ENCODE assay signal across 8 mouse cellular contexts in the genomic region with DNA sequence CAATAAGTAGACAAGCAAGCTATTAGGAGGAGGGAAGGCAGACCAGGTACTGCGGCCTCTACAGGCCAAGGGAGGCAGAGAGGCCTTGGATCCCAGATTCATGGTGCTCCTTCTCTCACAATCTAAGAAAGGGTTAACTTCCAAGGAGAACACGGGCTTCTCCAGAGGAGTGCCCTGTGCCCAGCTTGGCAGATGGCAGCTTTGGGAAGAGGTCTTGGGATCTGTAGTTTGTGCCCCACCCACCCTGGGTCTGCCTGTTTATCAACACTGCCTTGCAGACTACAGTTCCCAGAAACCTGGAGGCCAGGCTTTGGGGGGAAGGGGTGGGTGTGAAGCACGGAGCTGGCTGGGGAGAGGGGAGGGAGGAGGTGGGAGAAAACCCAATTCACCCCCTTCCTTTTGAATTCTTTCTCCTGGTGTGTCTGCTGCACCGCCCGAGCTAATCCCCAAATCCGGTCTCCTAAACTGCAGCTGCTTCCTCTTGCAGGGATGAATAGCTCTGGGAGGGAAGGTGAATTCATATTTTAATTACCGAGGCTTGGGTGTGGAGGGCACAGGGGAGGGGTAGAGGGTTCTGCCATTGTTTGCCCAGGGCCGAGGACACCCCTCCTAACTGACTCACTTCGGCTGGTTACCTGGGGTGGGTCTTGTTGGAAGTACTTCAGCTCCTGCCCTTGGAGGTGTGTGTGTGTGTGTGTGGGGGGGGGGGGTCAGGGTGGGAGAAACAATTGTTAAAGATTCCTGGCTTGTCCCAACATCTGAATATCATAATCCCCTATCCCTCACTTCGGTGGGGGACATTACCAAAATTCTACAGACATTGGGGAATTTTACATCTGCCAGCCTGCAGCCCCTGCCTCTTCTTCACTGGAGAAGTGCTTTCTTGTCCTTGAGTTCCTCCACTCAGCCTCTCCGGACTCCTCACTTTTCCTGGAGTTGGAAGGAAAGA. TPM values are rescaled to one million over a fixed set of nuclear protein-coding genes. Genes with fewer than 3 reads are reported as not detected.
A peak's percentile ranks its signal among the peaks of the same experiment; 100 is the strongest.
DNase-seq lines count a peak whose midpoint lies in the region; ATAC-seq and TF ChIP-seq lines count a peak whose summit lies in the region.
"Had no signal": no experiment of that assay in that cellular context is flagged by ENCODE, and none has a peak within 500 bp of the region (broad histone marks: within the 10 kb centered on the region; RNA-seq: fewer than 3 reads in every experiment).

No protein-coding gene starts in this region.

- H3K4me2 ChIP-seq in intestine, embryonic 14.5 days (ENCODE audit: low read length), result peak overlapping the region; percentile 23
- peak overlapping the region; percentile 38 for H3K4me2 ChIP-seq in midbrain, embryonic 15.5 days

- peak; percentile 22 for TF ChIP-seq CTCF in E14TG2a.4 (conservative IDR thresholded peaks at IDR 0.05; ENCODE audit: low read length)
- no peak for TF ChIP-seq CTCF in gastrocnemius, adult 2 months (IDR thresholded peaks at IDR 0.05)

- peak overlapping the region; percentile 78 for H3K4me3 ChIP-seq in E14TG2a.4 (replicated peaks; ENCODE audit: low read length)
- H3K4me3 ChIP-seq in embryonic facial prominence, embryonic 10.5 days, result peak overlapping the region; percentile 39
- no peak overlapping the region for H3K4me3 ChIP-seq in intestine, embryonic 14.5 days (ENCODE audit: low read depth, low read length)
- H3K4me3 ChIP-seq in midbrain, embryonic 15.5 days, result peak overlapping the region; percentile 25
- H3K4me3 ChIP-seq in gastrocnemius, adult 2 months, result no peak overlapping the region

- H3K27ac ChIP-seq in embryonic facial prominence, embryonic 10.5 days (replicated peaks), result peak overlapping the region; percentile 72
- H3K27ac ChIP-seq in intestine, embryonic 14.5 days (ENCODE audit: low read depth), result no peak overlapping the region
- peak overlapping the region; percentile 77 for H3K27ac ChIP-seq in midbrain, embryonic 15.5 days
- H3K27ac ChIP-seq in gastrocnemius, adult 2 months, result no peak overlapping the region

- intact Hi-C loops in gastrocnemius, adult 2 months (cut with DNase I), result no loop called here

- ATAC-seq in intestine, embryonic 14.5 days (replicated peaks; ENCODE audit: low FRiP score, low TSS enrichment, low read depth), result 0 out of 2 replicates have a peak, but pooled peaks have one; percentile 43
- peak; percentile 86 for ATAC-seq in midbrain, embryonic 15.5 days (replicated peaks)

- no peak overlapping the region for H3K9ac ChIP-seq in intestine, embryonic 14.5 days (ENCODE audit: low read length)
- H3K9ac ChIP-seq in midbrain, embryonic 15.5 days, result peak overlapping the region; percentile 31; the same call in 1 of the 2 replicates

- H3K36me3 ChIP-seq in E14TG2a.4 (ENCODE audit: insufficient read depth, low read length), result peaks cover 37% of the 10 kb centered on the region
- H3K36me3 ChIP-seq in embryonic facial prominence, embryonic 10.5 days (replicated peaks), result no peaks in the 10 kb centered on the region
- H3K36me3 ChIP-seq in intestine, embryonic 14.5 days (ENCODE audit: control insufficient read depth, insufficient read depth, low read length), result no peaks in the 10 kb centered on the region
- no peaks in the 10 kb centered on the region for H3K36me3 ChIP-seq in midbrain, embryonic 15.5 days (replicated peaks)

- peaks cover 94% of the 10 kb centered on the region for H3K4me1 ChIP-seq in E14TG2a.4 (replicated peaks; ENCODE audit: low read depth, low read length)
- H3K4me1 ChIP-seq in embryonic facial prominence, embryonic 10.5 days, result peaks cover 73% of the 10 kb centered on the region
- H3K4me1 ChIP-seq in intestine, embryonic 14.5 days (replicated peaks; ENCODE audit: control insufficient read depth, insufficient read depth, low read length), result peaks cover 11% of the 10 kb centered on the region; the same call in 1 of the 2 replicates
- H3K4me1 ChIP-seq in midbrain, embryonic 15.5 days, result peaks cover 88% of the 10 kb centered on the region

- peaks cover 15% of the 10 kb centered on the region for H3K9me3 ChIP-seq in E14TG2a.4 (ENCODE audit: low read length)
- H3K9me3 ChIP-seq in embryonic facial prominence, embryonic 10.5 days, result no peaks in the 10 kb centered on the region
- H3K9me3 ChIP-seq in intestine, embryonic 14.5 days (ENCODE audit: control insufficient read depth, low read length), result no peaks in the 10 kb centered on the region
- no peaks in the 10 kb centered on the region for H3K9me3 ChIP-seq in midbrain, embryonic 15.5 days

- WGBS in embryonic facial prominence, embryonic 10.5 days, result 9% methylated on average over 11 of the region's 11 CpGs
- 12% methylated on average over 11 of the region's 11 CpGs for WGBS in intestine, embryonic 14.5 days
- WGBS in midbrain, embryonic 15.5 days, result 3% methylated on average over 11 of the region's 11 CpGs

- no peaks in the 10 kb centered on the region for H3K27me3 ChIP-seq in E14TG2a.4 (ENCODE audit: insufficient read depth, low read length)
- H3K27me3 ChIP-seq in embryonic facial prominence, embryonic 10.5 days (replicated peaks; ENCODE audit: low read depth, poor library complexity, severe bottlenecking), result peaks cover 68% of the 10 kb centered on the region
- peaks cover 17% of the 10 kb centered on the region; the same call in 1 of the 2 replicates for H3K27me3 ChIP-seq in intestine, embryonic 14.5 days (replicated peaks; ENCODE audit: control insufficient read depth, insufficient read depth, low read length)
- H3K27me3 ChIP-seq in midbrain, embryonic 15.5 days (replicated peaks), result no peaks in the 10 kb centered on the region

- peak; percentile 57 for DNase-seq in NIH3T3 (ENCODE audit: low read depth)
- DNase-seq in embryonic facial prominence, embryonic 10.5 days (ENCODE audit: low spot score), result peak; percentile 69
- DNase-seq in intestine, embryonic 14.5 days (ENCODE audit: low spot score), result peak; percentile 61
- no peak for DNase-seq in gastrocnemius, adult 2 months
- no peak for DNase-seq in lung, postnatal 14 days

RNA-seq across cellular contexts. Expression of gene AC124108.1, which starts 9.6 kb away (rescaled TPM):
- 1.00 and 1.4 TPM in 2 replicates for polyA plus RNA-seq in embryonic facial prominence, embryonic 10.5 days (2016; fragmentation: Nextera tagmentation; extraction: Ambion mirVana)
- polyA plus RNA-seq in intestine, embryonic 14.5 days (2014; fragmentation: Nextera tagmentation; extraction: Ambion mirVana), result 0.09 TPM in 1 of 2 replicates, not detected in the other
- polyA plus RNA-seq in midbrain, embryonic 15.5 days (2015; fragmentation: Nextera tagmentation; extraction: Ambion mirVana), result 3.7 and 3.8 TPM in 2 replicates
- not detected for total RNA-seq in gastrocnemius, adult 2 months (2021)
- total RNA-seq: common myeloid progenitor, adult 5-6 weeks had no signal

RNA-seq across cellular contexts. Expression of gene Lemd1, which starts 9.6 kb away (rescaled TPM):
- 1.9 and 2.0 TPM in 2 replicates for polyA plus RNA-seq in embryonic facial prominence, embryonic 10.5 days (2016; fragmentation: Nextera tagmentation; extraction: Ambion mirVana)
- 0.27 and 0.52 TPM in 2 replicates for polyA plus RNA-seq in intestine, embryonic 14.5 days (2014; fragmentation: Nextera tagmentation; extraction: Ambion mirVana)
- polyA plus RNA-seq in midbrain, embryonic 15.5 days (2015; fragmentation: Nextera tagmentation; extraction: Ambion mirVana), result 14.9 and 19.8 TPM in 2 replicates
- total RNA-seq in gastrocnemius, adult 2 months (2021), result not detected
- total RNA-seq: common myeloid progenitor, adult 5-6 weeks had no signal

RNA-seq across cellular contexts. Expression of gene Gm10188, which starts 28.7 kb away (rescaled TPM):
- not detected in 2 replicates for polyA plus RNA-seq in embryonic facial prominence, embryonic 10.5 days (2016; fragmentation: Nextera tagmentation; extraction: Ambion mirVana)
- not detected in 2 replicates for polyA plus RNA-seq in intestine, embryonic 14.5 days (2014; fragmentation: Nextera tagmentation; extraction: Ambion mirVana)
- 0.58 TPM in 1 of 2 replicates, not detected in the other for polyA plus RNA-seq in midbrain, embryonic 15.5 days (2015; fragmentation: Nextera tagmentation; extraction: Ambion mirVana)
- total RNA-seq in gastrocnemius, adult 2 months (2021), result not detected
- total RNA-seq: common myeloid progenitor, adult 5-6 weeks had no signal

Comparison
In these comparisons a context has a peak if more than half of its experiments do, and no peak if none do; other contexts are left out.
1. H3K4me3 ChIP-seq: peak in E14TG2a.4 (single experiment), embryonic facial prominence, embryonic 10.5 days (single experiment) and midbrain, embryonic 15.5 days (single experiment); none in intestine, embryonic 14.5 days (single experiment) and gastrocnemius, adult 2 months (single experiment).
2. DNase-seq: peak in NIH3T3 (single experiment), embryonic facial prominence, embryonic 10.5 days (single experiment) and intestine, embryonic 14.5 days (single experiment); none in gastrocnemius, adult 2 months (single experiment) and lung, postnatal 14 days (single experiment).
3. H3K27ac ChIP-seq: peak in embryonic facial prominence, embryonic 10.5 days (single experiment) and midbrain, embryonic 15.5 days (single experiment); none in intestine, embryonic 14.5 days (single experiment) and gastrocnemius, adult 2 months (single experiment).